Mouse (Mus musculus): ENCODE results near the gene Nup54. TPM values are rescaled to one million over a fixed set of nuclear protein-coding genes. Genes with fewer than 3 reads are reported as not detected.

Gene Nup54
- total and polyA plus RNA-seq, 2 experiments: 13.7 to 20.0 TPM

- TF ChIP-seq CTCF (IDR thresholded peaks at IDR 0.05; ENCODE audit: low read depth, low read length) (no peak), POLR2A (IDR thresholded peaks at IDR 0.05; ENCODE audit: extremely low read depth, insufficient read depth, low read length) (no peak)
- H3K27me3 ChIP-seq (ENCODE audit: control insufficient read depth, insufficient read depth, low read length): no peaks in the 10 kb centered on the region
- WGBS: 22% methylated on average over 8 of the region's 8 CpGs
- H3K36me3 ChIP-seq (ENCODE audit: control insufficient read depth, insufficient read depth, low read length): peaks cover 13% of the 10 kb centered on the region
- H3K79me2 ChIP-seq (ENCODE audit: control insufficient read depth, insufficient read depth, low read length): peaks cover 59% of the 10 kb centered on the region
- DNase-seq (ENCODE audit: extremely low read depth, low read depth, low spot score): peak; percentile 71
- H3K27ac ChIP-seq (replicated peaks; ENCODE audit: insufficient read depth, low read depth, low read length): peak overlapping the region; percentile 34
- no peak overlapping the region for H3K4me3 ChIP-seq (ENCODE audit: insufficient read depth, low read depth, low read length)
- peaks cover 26% of the 10 kb centered on the region for H3K4me1 ChIP-seq (ENCODE audit: control insufficient read depth, insufficient read depth, low read length)
- H3K9ac ChIP-seq (ENCODE audit: low read depth, low read length): no peak overlapping the region
Observed at GRCm38 (mm10) chr5:92467102-92467766, 32.2 kb upstream of the Nup54 start.

GRCm38 (mm10) chr5:92465511-92465910, 30.5 kb upstream of the Nup54 start:
- 33% methylated on average over 5 of the region's 5 CpGs for WGBS
- Histone ChIP-seq H3K27ac (replicated peaks; ENCODE audit: insufficient read depth, low read depth, low read length) (peak overlapping the region; percentile 41; the same call in 1 of the 2 replicates), H3K36me3 (ENCODE audit: control insufficient read depth, insufficient read depth, low read length) (peaks cover 17% of the 10 kb centered on the region), H3K9ac (ENCODE audit: low read depth, low read length) (no peak overlapping the region), H3K4me1 (ENCODE audit: control insufficient read depth, insufficient read depth, low read length) (peaks cover 26% of the 10 kb centered on the region), H3K79me2 (ENCODE audit: control insufficient read depth, insufficient read depth, low read length) (peaks cover 45% of the 10 kb centered on the region), H3K27me3 (ENCODE audit: control insufficient read depth, insufficient read depth, low read length) (no peaks in the 10 kb centered on the region), H3K4me3 (ENCODE audit: insufficient read depth, low read depth, low read length) (no peak overlapping the region)
- DNase-seq (ENCODE audit: extremely low read depth, low read depth, low spot score): peak; percentile 58
- TF ChIP-seq CTCF (IDR thresholded peaks at IDR 0.05; ENCODE audit: low read depth, low read length) (no peak), POLR2A (IDR thresholded peaks at IDR 0.05; ENCODE audit: extremely low read depth, insufficient read depth, low read length) (no peak)

DNA sequence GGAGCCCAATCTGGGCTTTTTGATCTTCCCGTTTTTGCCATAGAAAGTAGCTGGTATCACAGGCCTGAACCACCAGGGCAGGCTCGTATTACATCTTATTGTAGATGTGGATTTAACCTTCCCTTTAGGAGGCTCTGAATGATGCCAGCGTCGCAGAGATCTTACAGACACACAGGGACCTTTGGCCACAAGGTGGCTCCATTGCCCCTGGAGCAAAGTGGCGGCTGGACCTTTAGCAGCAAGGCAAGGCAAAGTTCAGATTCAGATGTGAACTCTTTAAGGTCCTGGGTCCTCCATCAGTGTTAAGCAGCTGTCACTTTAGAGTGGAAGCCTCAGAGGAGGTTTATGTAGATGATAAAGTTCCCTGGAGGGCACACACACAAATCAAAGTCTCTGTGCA, 26.3 kb upstream of the Nup54 start:
- Histone ChIP-seq H3K27ac (replicated peaks; ENCODE audit: insufficient read depth, low read depth, low read length) (no peak overlapping the region), H3K27me3 (ENCODE audit: control insufficient read depth, insufficient read depth, low read length) (no peaks in the 10 kb centered on the region), H3K9ac (ENCODE audit: low read depth, low read length) (no peak overlapping the region), H3K4me3 (ENCODE audit: insufficient read depth, low read depth, low read length) (no peak overlapping the region), H3K36me3 (ENCODE audit: control insufficient read depth, insufficient read depth, low read length) (peaks cover 27% of the 10 kb centered on the region), H3K4me1 (ENCODE audit: control insufficient read depth, insufficient read depth, low read length) (peaks cover 12% of the 10 kb centered on the region), H3K79me2 (ENCODE audit: control insufficient read depth, insufficient read depth, low read length) (peaks cover 28% of the 10 kb centered on the region)
- TF ChIP-seq CTCF (IDR thresholded peaks at IDR 0.05; ENCODE audit: low read depth, low read length) (peak; percentile 95), POLR2A (IDR thresholded peaks at IDR 0.05; ENCODE audit: extremely low read depth, insufficient read depth, low read length) (no peak)
- WGBS: 20% methylated on average over 5 of the region's 5 CpGs
- peak; percentile 71 for DNase-seq (ENCODE audit: extremely low read depth, low read depth, low spot score)

DNA sequence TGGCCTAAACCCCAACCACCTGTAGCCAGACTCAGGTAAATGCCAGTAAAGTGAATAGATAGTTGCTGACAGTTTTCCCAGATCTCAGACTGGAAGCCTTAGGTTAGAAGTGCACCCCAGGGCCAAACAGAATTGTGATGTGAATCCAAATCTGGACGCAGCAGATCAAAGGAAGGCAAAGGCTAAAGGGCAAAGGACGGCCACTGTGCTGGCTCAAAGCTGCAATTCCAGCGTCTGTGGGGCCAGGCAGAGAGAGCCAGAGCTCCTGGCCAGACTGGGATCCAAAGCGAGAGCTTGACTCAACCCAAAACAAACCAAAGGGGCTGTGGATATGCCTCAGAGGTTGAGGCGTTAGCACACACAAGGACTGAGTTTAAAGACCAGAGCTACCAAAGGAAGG, 23.7 kb upstream of the Nup54 start:
- H3K79me2 ChIP-seq (ENCODE audit: control insufficient read depth, insufficient read depth, low read length): peaks cover 9% of the 10 kb centered on the region; the same call in 1 of the 2 replicates
- no peaks in the 10 kb centered on the region for H3K27me3 ChIP-seq (ENCODE audit: control insufficient read depth, insufficient read depth, low read length)
- WGBS: 15% methylated on average over 5 of the region's 5 CpGs
- H3K36me3 ChIP-seq (ENCODE audit: control insufficient read depth, insufficient read depth, low read length): peaks cover 43% of the 10 kb centered on the region
- H3K9ac ChIP-seq (ENCODE audit: low read depth, low read length): no peak overlapping the region
- peaks cover 7% of the 10 kb centered on the region for H3K4me1 ChIP-seq (ENCODE audit: control insufficient read depth, insufficient read depth, low read length)
- TF ChIP-seq POLR2A (IDR thresholded peaks at IDR 0.05; ENCODE audit: extremely low read depth, insufficient read depth, low read length): no peak
- no peak for TF ChIP-seq CTCF (IDR thresholded peaks at IDR 0.05; ENCODE audit: low read depth, low read length)
- H3K27ac ChIP-seq (replicated peaks; ENCODE audit: insufficient read depth, low read depth, low read length): peak overlapping the region; percentile 78
- peak; percentile 96 for DNase-seq (ENCODE audit: extremely low read depth, low read depth, low spot score)
- H3K4me3 ChIP-seq (ENCODE audit: insufficient read depth, low read depth, low read length): no peak overlapping the region

DNA sequence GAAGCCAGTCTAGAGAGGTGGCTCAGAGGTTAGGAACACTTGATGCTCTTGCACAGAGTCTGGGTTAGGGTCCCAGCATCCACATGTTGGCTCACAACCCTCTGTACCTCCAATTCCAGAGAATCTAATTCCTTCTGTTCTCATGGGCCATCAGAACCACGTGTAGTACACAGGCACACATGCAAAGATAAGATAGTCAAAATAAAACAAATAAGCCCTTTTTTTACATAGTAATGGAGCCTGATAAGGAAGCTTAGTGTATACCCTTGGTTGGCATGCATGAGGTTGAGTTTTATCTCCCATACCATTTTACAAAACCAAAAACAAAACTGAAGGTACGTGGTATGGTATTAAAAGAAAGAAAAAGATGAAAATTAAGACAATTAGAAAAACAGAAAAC, 22.4 kb upstream of the Nup54 start:
- H3K4me1 ChIP-seq (ENCODE audit: control insufficient read depth, insufficient read depth, low read length): peaks cover 5% of the 10 kb centered on the region
- no peak overlapping the region for H3K9ac ChIP-seq (ENCODE audit: low read depth, low read length)
- WGBS: 58% methylated on average over 2 of the region's 2 CpGs
- H3K4me3 ChIP-seq (ENCODE audit: insufficient read depth, low read depth, low read length): no peak overlapping the region
- H3K27me3 ChIP-seq (ENCODE audit: control insufficient read depth, insufficient read depth, low read length): no peaks in the 10 kb centered on the region
- H3K79me2 ChIP-seq (ENCODE audit: control insufficient read depth, insufficient read depth, low read length): peaks cover 5% of the 10 kb centered on the region; the same call in 1 of the 2 replicates
- no peak for DNase-seq (ENCODE audit: extremely low read depth, low read depth, low spot score)
- TF ChIP-seq CTCF (IDR thresholded peaks at IDR 0.05; ENCODE audit: low read depth, low read length) (no peak), POLR2A (IDR thresholded peaks at IDR 0.05; ENCODE audit: extremely low read depth, insufficient read depth, low read length) (no peak)
- peaks cover 49% of the 10 kb centered on the region for H3K36me3 ChIP-seq (ENCODE audit: control insufficient read depth, insufficient read depth, low read length)
- no peak overlapping the region for H3K27ac ChIP-seq (replicated peaks; ENCODE audit: insufficient read depth, low read depth, low read length)

- WGBS: 97% methylated on average over 5 of the region's 5 CpGs
- Histone ChIP-seq H3K36me3 (ENCODE audit: control insufficient read depth, insufficient read depth, low read length) (peaks cover 70% of the 10 kb centered on the region), H3K4me3 (ENCODE audit: insufficient read depth, low read depth, low read length) (no peak overlapping the region), H3K27me3 (ENCODE audit: control insufficient read depth, insufficient read depth, low read length) (no peaks in the 10 kb centered on the region), H3K9ac (ENCODE audit: low read depth, low read length) (no peak overlapping the region), H3K27ac (replicated peaks; ENCODE audit: insufficient read depth, low read depth, low read length) (no peak overlapping the region), H3K79me2 (ENCODE audit: control insufficient read depth, insufficient read depth, low read length) (no peaks in the 10 kb centered on the region), H3K4me1 (ENCODE audit: control insufficient read depth, insufficient read depth, low read length) (peaks cover under 1% of the 10 kb centered on the region)
- DNase-seq (ENCODE audit: extremely low read depth, low read depth, low spot score): no peak
- TF ChIP-seq POLR2A (IDR thresholded peaks at IDR 0.05; ENCODE audit: extremely low read depth, insufficient read depth, low read length) (no peak), CTCF (IDR thresholded peaks at IDR 0.05; ENCODE audit: low read depth, low read length) (no peak)
Observed at GRCm38 (mm10) chr5:92452876-92453275, 17.9 kb upstream of the Nup54 start.

Data from liver, adult 2 months (tissue).